Mouse (Mus musculus): ENCODE data around the gene Mmp15.

- peak; percentile 44; the same call in 1 of the 2 replicates for TF ChIP-seq CTCF (IDR thresholded peaks at IDR 0.05; ENCODE audit: extremely low read depth, insufficient read length, insufficient replicate concordance, low read depth, low read length)
- no peak for TF ChIP-seq POLR2A (IDR thresholded peaks at IDR 0.05; ENCODE audit: low read depth, low read length)
These were observed 607 bp upstream of the Mmp15 start for GRCm38 (mm10) chr8:95351461-95351860.

Data from small intestine, adult 2 months (tissue).